Mouse (Mus musculus) liver, postnatal 0 days (tissue): ENCODE results near the gene Tmem246. TPM values are rescaled to one million over a fixed set of nuclear protein-coding genes. Genes with fewer than 3 reads are reported as not detected.

ENCODE experiments used
- ATAC-seq: fragments of 200-750 bp; cut with Nextera tagmentation; 2 replicates; pipeline ENCODE4 v1.8.0; 2017; ENCODE audit warnings: mild to moderate bottlenecking, moderate library complexity
- DNase-seq: peaks from one replicate; pipeline ENCODE4 v3.0.0-alpha.2; 2016
- H3K27ac ChIP-seq: fragments of 300-500 bp; sonication (generic); 2 replicates; pipeline ENCODE4 v1.5.1; 2014; ENCODE audit warnings: antibody characterized with exemption, moderate library complexity, mild to moderate bottlenecking, low read depth
- H3K27me3 ChIP-seq: fragments of 300-500 bp; sonication (generic); 2 replicates; pipeline ENCODE4 v1.6.1; 2014; ENCODE audit warnings: low read length, control low read depth, mixed read lengths; ENCODE audit not compliant: insufficient read depth
- H3K36me3 ChIP-seq: fragments of 300-500 bp; sonication (generic); replicated peaks from 2 replicates; pipeline ENCODE4 v1.6.1; 2014; ENCODE audit warnings: mild to moderate bottlenecking, control low read depth, low read length, moderate library complexity, mixed read lengths; ENCODE audit not compliant: insufficient read depth
- H3K4me1 ChIP-seq: fragments of 300-500 bp; sonication (generic); 2 replicates; pipeline ENCODE4 v1.6.1; 2014; ENCODE audit warnings: antibody characterized with exemption, mild to moderate bottlenecking, control low read depth; ENCODE audit not compliant: insufficient read depth
- H3K4me2 ChIP-seq: fragments of 300-500 bp; sonication (generic); 2 replicates; pipeline ENCODE4 v1.6.1; 2014; ENCODE audit warnings: low read depth, mild to moderate bottlenecking, low read length, moderate library complexity, mixed read lengths
- H3K4me3 ChIP-seq: fragments of 300-500 bp; sonication (generic); 2 replicates; pipeline ENCODE4 v1.5.1; 2014; ENCODE audit warnings: low read depth, low read length
- H3K9ac ChIP-seq: fragments of 300-500 bp; sonication (generic); replicated peaks from 2 replicates; pipeline ENCODE4 v1.6.1; 2014; ENCODE audit warnings: mild to moderate bottlenecking, moderate library complexity
- H3K9me3 ChIP-seq: fragments of 300-500 bp; sonication (generic); 2 replicates; pipeline ENCODE4 v1.6.1; 2016; ENCODE audit warnings: mild to moderate bottlenecking, control low read depth, low read length, mixed read lengths
- CTCF ChIP-seq: sonication (generic); IDR thresholded peaks from 2 replicates; pipeline ENCODE4 v1.5.1; 2016; ENCODE audit warnings: antibody characterized with exemption, low read depth
- EP300 ChIP-seq: IDR thresholded peaks from 2 replicates; pipeline ENCODE4 v1.6.1; 2016; ENCODE audit warnings: antibody characterized with exemption, low read depth, mild to moderate bottlenecking
- WGBS: fragments of 180-500 bp; shearing (Covaris S2); extraction: QIAGEN DNeasy Blood & Tissue Kit; methylation state at CpG from one replicate; pipeline ENCODE4 v1.1.7; 2014; ENCODE audit not compliant: insufficient replicate concordance; 5-methylcytosine and 5-hydroxymethylcytosine counted together
- polyA plus RNA-seq: library from polyadenylated mRNA; unstranded; fragments of >200 nt; fragmentation: Nextera tagmentation; extraction: Ambion mirVana; gene quantifications from 2 replicates; pipeline ENCODE4 v1.2.1, GENCODE M21; 2015

Tmem246 gene
- 3.3 and 3.9 TPM in 2 replicates for polyA plus RNA-seq

GRCm38 (mm10) chr4:49597183-49598100 lies at the start of gene Tmem246:
Gene Tmem246 (minus strand): TSS chr4:49597876.
- H3K27ac ChIP-seq = peak within 1 kb of the TSS; percentile 48; the same call in 1 of the 2 replicates
- under 1% methylated on average over 74 of the region's 77 CpGs for WGBS

GRCm38 (mm10) chr4:49639913-49640312 lies 42.2 kb upstream of the Tmem246 start:
- TF ChIP-seq CTCF (peak; percentile 33), EP300 (peak; percentile 78; the same call in 1 of the 2 replicates)
- WGBS = 31% methylated on average over 2 of the region's 2 CpGs
- Histone ChIP-seq H3K27me3 (no peaks in the 10 kb centered on the region), H3K27ac (no peak overlapping the region), H3K4me2 (no peak overlapping the region), H3K36me3 (peaks cover 69% of the 10 kb centered on the region), H3K4me1 (no peaks in the 10 kb centered on the region), H3K9me3 (no peaks in the 10 kb centered on the region), H3K9ac (0 out of 2 replicates have a peak overlapping the region, but pooled peaks have one; percentile 6), H3K4me3 (no peak overlapping the region)
- peak; percentile 77 for ATAC-seq
- DNase-seq = no peak

More at GRCm38 (mm10) chr4:49597183-49598100, at the start of gene Tmem246:
- H3K4me2 ChIP-seq = peak within 1 kb of the TSS; percentile 94
- TF ChIP-seq CTCF = no peak; the same call in 1 of the 2 replicates
- H3K9me3 ChIP-seq = no peaks in the 10 kb centered on the region
- H3K9ac ChIP-seq = peak within 1 kb of the TSS; percentile 74
- DNase-seq = peak; percentile 70
- peak within 1 kb of the TSS; percentile 73 for H3K4me3 ChIP-seq
- peaks cover 3% of the 10 kb centered on the region; the same call in 1 of the 2 replicates for H3K27me3 ChIP-seq
- peaks cover 3% of the 10 kb centered on the region; the same call in 1 of the 2 replicates for H3K4me1 ChIP-seq
- H3K36me3 ChIP-seq = no peaks in the 10 kb centered on the region
- ATAC-seq = peak; percentile 93

GRCm38 (mm10) chr4:49637821-49638220 lies 40.1 kb upstream of the Tmem246 start:
- TF ChIP-seq CTCF (no peak), EP300 (no peak)
- 86% methylated on average over 11 of the region's 11 CpGs for WGBS
- ATAC-seq = no peak
- no peak overlapping the region for H3K4me3 ChIP-seq
- H3K9me3 ChIP-seq = no peaks in the 10 kb centered on the region
- no peak for DNase-seq
- no peaks in the 10 kb centered on the region for H3K27me3 ChIP-seq
- H3K27ac ChIP-seq = no peak overlapping the region
- H3K36me3 ChIP-seq = peaks cover 64% of the 10 kb centered on the region
- H3K4me1 ChIP-seq = 0 out of 2 replicates have a peak, but pooled peaks cover 3% of the 10 kb centered on the region
- no peak overlapping the region for H3K9ac ChIP-seq
- no peak overlapping the region for H3K4me2 ChIP-seq

GRCm38 (mm10) chr4:49632139-49632481 lies 34.4 kb upstream of the Tmem246 start:
- WGBS = under 1% methylated on average over 30 of the region's 30 CpGs
- Histone ChIP-seq H3K9ac (peak overlapping the region; percentile 89), H3K4me1 (0 out of 2 replicates have a peak, but pooled peaks cover 8% of the 10 kb centered on the region), H3K4me2 (peak overlapping the region; percentile 84), H3K9me3 (no peaks in the 10 kb centered on the region), H3K4me3 (peak overlapping the region; percentile 92), H3K27me3 (no peaks in the 10 kb centered on the region), H3K36me3 (peaks cover 32% of the 10 kb centered on the region), H3K27ac (peak overlapping the region; percentile 92)
- TF ChIP-seq EP300 = no peak
- ATAC-seq (peak; percentile 65), DNase-seq (no peak)

GRCm38 (mm10) chr4:49631319-49632138 lies 33.9 kb upstream of the Tmem246 start, which contains the start of gene Rnf20:
Gene Rnf20 (plus strand): TSS chr4:49632006.
- peak; percentile 95 for DNase-seq
- peak within 1 kb of the TSS; percentile 92 for H3K27ac ChIP-seq
- no peak for TF ChIP-seq CTCF
- no peak for TF ChIP-seq EP300
- 0 out of 2 replicates have a peak, but pooled peaks cover 8% of the 10 kb centered on the region for H3K4me1 ChIP-seq
- peak within 1 kb of the TSS; percentile 89 for H3K9ac ChIP-seq
- ATAC-seq = peak; percentile 96
- H3K4me3 ChIP-seq = peak within 1 kb of the TSS; percentile 92
- H3K36me3 ChIP-seq = peaks cover 27% of the 10 kb centered on the region
- H3K9me3 ChIP-seq = no peaks in the 10 kb centered on the region
- peak within 1 kb of the TSS; percentile 84 for H3K4me2 ChIP-seq
- H3K27me3 ChIP-seq = no peaks in the 10 kb centered on the region
- WGBS = 3% methylated on average over 37 of the region's 37 CpGs
